ENCODE assay signal across 8 mouse cellular contexts in the genomic region with DNA sequence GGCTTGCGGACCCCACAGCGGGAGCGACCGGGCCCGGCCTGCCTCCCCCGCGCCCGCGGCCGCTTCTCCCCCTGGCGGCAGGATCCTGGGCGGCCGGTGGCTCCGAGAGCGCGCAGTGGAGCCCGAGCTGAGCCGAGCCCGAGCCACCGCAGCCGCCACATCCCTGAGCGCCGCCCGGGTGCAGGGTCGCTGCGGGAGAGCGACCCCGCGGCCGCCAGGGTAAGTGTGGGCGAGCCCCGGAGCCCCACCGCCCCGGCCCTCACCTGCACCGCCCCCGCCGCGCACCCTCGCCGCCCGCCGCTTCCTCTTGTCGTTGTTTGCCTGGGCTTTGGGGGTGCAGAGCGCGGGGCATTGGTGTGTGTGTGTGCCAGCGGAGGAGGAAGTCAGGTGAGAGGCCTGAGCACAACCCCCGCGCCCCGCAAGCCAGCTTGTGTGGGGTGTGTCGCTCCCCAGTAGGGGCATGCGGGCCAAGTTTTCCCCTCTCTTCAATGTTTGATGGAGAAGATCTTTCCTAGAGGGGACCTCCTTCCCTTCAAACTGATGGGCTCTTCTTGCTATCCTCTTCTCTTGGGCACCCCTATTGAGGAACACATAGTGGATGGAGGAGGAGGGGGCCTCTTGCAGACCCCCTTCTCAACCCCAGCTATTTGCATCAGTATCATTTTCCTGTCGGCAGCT. TPM values are rescaled to one million over a fixed set of nuclear protein-coding genes. Genes with fewer than 3 reads are reported as not detected.
DNase-seq lines count a peak whose midpoint lies in the region; ATAC-seq and TF ChIP-seq lines count a peak whose summit lies in the region.

Gene Satb1, minus strand, starts transcription at position 391 of the 678 bp plus-strand sequence.

- H3K4me1 ChIP-seq in ES-E14 (ENCODE audit: control insufficient read depth in 2 of 2, insufficient read depth in 2 of 2, low read length in 2 of 2, poor library complexity in 1 of 2): peaks cover 7 to 10% of the 10 kb centered on the region in 2 experiments

- H3K36me3 ChIP-seq in ES-E14 (ENCODE audit: control insufficient read depth, insufficient read depth, low read length, poor library complexity, severe bottlenecking): no peaks in the 10 kb centered on the region

- H3K4me3 ChIP-seq in ES-E14 (ENCODE audit: insufficient read depth in 1 of 2, low read depth in 1 of 2, low read length in 2 of 2, poor library complexity in 1 of 2, severe bottlenecking in 1 of 2): peak within 1 kb of the TSS; percentile 77 to 84

- ATAC-seq in hematopoietic stem cell, adult 5-6 weeks (replicated peaks in 1 of 2; ENCODE audit: insufficient read depth in 1 of 2, low FRiP score in 2 of 2, low TSS enrichment in 1 of 2, low read depth in 1 of 2, poor library complexity in 2 of 2, severe bottlenecking in 2 of 2): peak; percentile 76 to 77

- H3K9me3 ChIP-seq in ES-E14 (ENCODE audit: control insufficient read depth, insufficient read depth, low read depth, low read length): no peaks in the 10 kb centered on the region

- peak within 1 kb of the TSS; percentile 54 for H3K9ac ChIP-seq in ES-E14 (ENCODE audit: insufficient read depth, low read depth, low read length, poor library complexity, severe bottlenecking)

- in situ Hi-C loops in ES-E14 (cut with MboI; ENCODE audit: low sequenced_read_pairs in 2 of 2, unreplicated experiment in 2 of 2): no loop called here

- DNase-seq in ES-E14 (ENCODE audit: low read depth, low spot score): no peak
- peak; percentile 25 to 62 for DNase-seq in cerebellum, adult 18-20 months
- no peak for DNase-seq in frontal cortex, adult 2 months (ENCODE audit: extremely low spot score in 1 of 2, low spot score in 1 of 2)
- DNase-seq in layer of hippocampus, postnatal 36 days: peak in 1 of 2 experiments; percentile 21
- DNase-seq in lung, postnatal 25 days (ENCODE audit: low spot score): peak; percentile 51
- peak; percentile 47 for DNase-seq in ovary, postnatal 14 days (ENCODE audit: low spot score)
- DNase-seq in thymus, postnatal 4 days: peak; percentile 95

- H3K27ac ChIP-seq in ES-E14 (ENCODE audit: insufficient read depth, low read depth, low read length, poor library complexity, severe bottlenecking): no peak within 1 kb of the TSS

TF ChIP-seq in ES-E14, 5 proteins besides CTCF, POLR2A, EP300 and RAD21:
- no peak for TF ChIP-seq ZNF384 (IDR thresholded peaks at IDR 0.05; ENCODE audit: low read depth, low read length)
- no peak for TF ChIP-seq MAFK (IDR thresholded peaks at IDR 0.05; ENCODE audit: insufficient read depth, low read depth, low read length)
- TF ChIP-seq CHD2 (IDR thresholded peaks at IDR 0.05; ENCODE audit: low read depth, low read length): no peak
- TF ChIP-seq ZC3H11A (IDR thresholded peaks at IDR 0.05; ENCODE audit: borderline replicate concordance, low read depth, low read length): no peak
- no peak for TF ChIP-seq HCFC1 (IDR thresholded peaks at IDR 0.05; ENCODE audit: borderline replicate concordance, insufficient read depth, low read length)

RNA-seq across cellular contexts. Expression of gene Satb1, which starts in this region (rescaled TPM):
- 4.1 and 6.5 TPM in 2 replicates for total RNA-seq in ES-E14 (2012; rRNA removed)
- 38.7 and 40.7 TPM in 2 replicates for polyA plus RNA-seq in frontal cortex, adult 2 months (2012; rRNA removed)
- total RNA-seq in hematopoietic stem cell, adult 5-6 weeks (2017): 64.1 and 78.5 TPM in 2 replicates
- total RNA-seq in layer of hippocampus, postnatal 36 days (2021): 10 to 100 TPM; 70.6 to 73.3 TPM

Comparison
In these comparisons a context has a peak if more than half of its experiments do, and no peak if none do; other contexts are left out.
1. DNase-seq: peak in cerebellum, adult 18-20 months (2 of 2), lung, postnatal 25 days (single experiment), ovary, postnatal 14 days (single experiment) and thymus, postnatal 4 days (single experiment); none in ES-E14 (single experiment) and frontal cortex, adult 2 months (0 of 2).